Mouse (Mus musculus): ENCODE measurements around the gene AI854703. TPM values are rescaled to one million over a fixed set of nuclear protein-coding genes. Genes with fewer than 3 reads are reported as not detected.

AI854703 gene
- polyA plus RNA-seq, 1 experiment from 2014 or later = 26.9 TPM

GRCm38 (mm10) chr6:48637811-48638500 lies 11.4 kb downstream of the AI854703 start:
- Histone ChIP-seq H3K4me1 (ENCODE audit: control insufficient read depth, insufficient read depth, low read length) (no peaks in the 10 kb centered on the region), H3K4me3 (ENCODE audit: low read depth, low read length) (no peak overlapping the region), H3K4me2 (ENCODE audit: low read depth, low read length) (no peak overlapping the region), H3K27me3 (ENCODE audit: control insufficient read depth, insufficient read depth, low read length) (no peaks in the 10 kb centered on the region), H3K36me3 (ENCODE audit: control insufficient read depth, insufficient read depth, low read length) (no peaks in the 10 kb centered on the region), H3K9ac (replicated peaks; ENCODE audit: low read depth, low read length) (no peak overlapping the region), H3K27ac (ENCODE audit: low read depth, low read length) (no peak overlapping the region), H3K9me3 (ENCODE audit: control insufficient read depth, low read length) (no peaks in the 10 kb centered on the region)
- 68% methylated on average over 6 of the region's 6 CpGs for WGBS
- no peak for ATAC-seq (ENCODE audit: low read depth)

- Histone ChIP-seq H3K4me2 (ENCODE audit: low read depth, low read length) (no peak overlapping the region), H3K4me1 (ENCODE audit: control insufficient read depth, insufficient read depth, low read length) (no peaks in the 10 kb centered on the region), H3K27ac (ENCODE audit: low read depth, low read length) (no peak overlapping the region), H3K9me3 (ENCODE audit: control insufficient read depth, low read length) (no peaks in the 10 kb centered on the region), H3K36me3 (ENCODE audit: control insufficient read depth, insufficient read depth, low read length) (no peaks in the 10 kb centered on the region), H3K4me3 (ENCODE audit: low read depth, low read length) (no peak overlapping the region), H3K9ac (replicated peaks; ENCODE audit: low read depth, low read length) (no peak overlapping the region), H3K27me3 (ENCODE audit: control insufficient read depth, insufficient read depth, low read length) (no peaks in the 10 kb centered on the region)
- 87% methylated on average over 2 of the region's 2 CpGs for WGBS
- no peak for ATAC-seq (ENCODE audit: low read depth)
Observed at GRCm38 (mm10) chr6:48638553-48638952, 12.0 kb downstream of the AI854703 start.

GRCm38 (mm10) chr6:48641391-48641790 lies 14.8 kb downstream of the AI854703 start:
- Histone ChIP-seq H3K4me2 (ENCODE audit: low read depth, low read length) (no peak overlapping the region), H3K27me3 (ENCODE audit: control insufficient read depth, insufficient read depth, low read length) (no peaks in the 10 kb centered on the region), H3K27ac (ENCODE audit: low read depth, low read length) (no peak overlapping the region), H3K4me1 (ENCODE audit: control insufficient read depth, insufficient read depth, low read length) (no peaks in the 10 kb centered on the region), H3K4me3 (ENCODE audit: low read depth, low read length) (no peak overlapping the region), H3K36me3 (ENCODE audit: control insufficient read depth, insufficient read depth, low read length) (no peaks in the 10 kb centered on the region), H3K9ac (replicated peaks; ENCODE audit: low read depth, low read length) (no peak overlapping the region), H3K9me3 (ENCODE audit: control insufficient read depth, low read length) (no peaks in the 10 kb centered on the region)
- WGBS = 84% methylated on average over 6 of the region's 6 CpGs
- no peak for ATAC-seq (ENCODE audit: low read depth)

GRCm38 (mm10) chr6:48642764-48643292 lies 16.3 kb downstream of the AI854703 start:
- no peak overlapping the region for H3K9ac ChIP-seq (replicated peaks; ENCODE audit: low read depth, low read length)
- H3K4me3 ChIP-seq (ENCODE audit: low read depth, low read length) = no peak overlapping the region
- 25% methylated on average over 4 of the region's 4 CpGs for WGBS
- no peaks in the 10 kb centered on the region for H3K9me3 ChIP-seq (ENCODE audit: control insufficient read depth, low read length)
- no peaks in the 10 kb centered on the region for H3K4me1 ChIP-seq (ENCODE audit: control insufficient read depth, insufficient read depth, low read length)
- ATAC-seq (ENCODE audit: low read depth) = peak; percentile 50; the same call in 1 of the 2 replicates
- H3K4me2 ChIP-seq (ENCODE audit: low read depth, low read length) = no peak overlapping the region
- no peaks in the 10 kb centered on the region for H3K36me3 ChIP-seq (ENCODE audit: control insufficient read depth, insufficient read depth, low read length)
- H3K27ac ChIP-seq (ENCODE audit: low read depth, low read length) = no peak overlapping the region
- H3K27me3 ChIP-seq (ENCODE audit: control insufficient read depth, insufficient read depth, low read length) = no peaks in the 10 kb centered on the region

GRCm38 (mm10) chr6:48645660-48646308 lies 19.2 kb downstream of the AI854703 start:
- no peaks in the 10 kb centered on the region for H3K27me3 ChIP-seq (ENCODE audit: control insufficient read depth, insufficient read depth, low read length)
- no peak overlapping the region for H3K9ac ChIP-seq (replicated peaks; ENCODE audit: low read depth, low read length)
- ATAC-seq (ENCODE audit: low read depth) = peak; percentile 65; the same call in 1 of the 2 replicates
- H3K4me2 ChIP-seq (ENCODE audit: low read depth, low read length) = no peak overlapping the region
- H3K27ac ChIP-seq (ENCODE audit: low read depth, low read length) = no peak overlapping the region
- no peaks in the 10 kb centered on the region for H3K4me1 ChIP-seq (ENCODE audit: control insufficient read depth, insufficient read depth, low read length)
- H3K36me3 ChIP-seq (ENCODE audit: control insufficient read depth, insufficient read depth, low read length) = no peaks in the 10 kb centered on the region
- H3K9me3 ChIP-seq (ENCODE audit: control insufficient read depth, low read length) = no peaks in the 10 kb centered on the region
- H3K4me3 ChIP-seq (ENCODE audit: low read depth, low read length) = no peak overlapping the region
- 17% methylated on average over 12 of the region's 12 CpGs for WGBS

GRCm38 (mm10) chr6:48646309-48646690 lies 19.7 kb downstream of the AI854703 start:
- WGBS = 87% methylated on average over 4 of the region's 4 CpGs
- H3K4me2 ChIP-seq (ENCODE audit: low read depth, low read length) = no peak overlapping the region
- no peaks in the 10 kb centered on the region for H3K27me3 ChIP-seq (ENCODE audit: control insufficient read depth, insufficient read depth, low read length)

GRCm38 (mm10) chr6:48646995-48647394 lies 20.4 kb downstream of the AI854703 start, which contains the start of gene Gimap8:
TSS of gene Gimap8 (plus strand) at chr6:48647234.
- Histone ChIP-seq H3K9me3 (ENCODE audit: control insufficient read depth, low read length) (no peaks in the 10 kb centered on the region), H3K4me3 (ENCODE audit: low read depth, low read length) (no peak within 1 kb of the TSS), H3K27me3 (ENCODE audit: control insufficient read depth, insufficient read depth, low read length) (no peaks in the 10 kb centered on the region), H3K4me1 (ENCODE audit: control insufficient read depth, insufficient read depth, low read length) (no peaks in the 10 kb centered on the region), H3K27ac (ENCODE audit: low read depth, low read length) (no peak within 1 kb of the TSS), H3K9ac (replicated peaks; ENCODE audit: low read depth, low read length) (no peak within 1 kb of the TSS), H3K36me3 (ENCODE audit: control insufficient read depth, insufficient read depth, low read length) (no peaks in the 10 kb centered on the region), H3K4me2 (ENCODE audit: low read depth, low read length) (no peak within 1 kb of the TSS)
- no peak for ATAC-seq (ENCODE audit: low read depth)
- 42% methylated on average over 3 of the region's 3 CpGs for WGBS

More at GRCm38 (mm10) chr6:48646309-48646690, 19.7 kb downstream of the AI854703 start:
- Histone ChIP-seq H3K9me3 (ENCODE audit: control insufficient read depth, low read length) (no peaks in the 10 kb centered on the region), H3K4me1 (ENCODE audit: control insufficient read depth, insufficient read depth, low read length) (no peaks in the 10 kb centered on the region), H3K27ac (ENCODE audit: low read depth, low read length) (no peak overlapping the region), H3K4me3 (ENCODE audit: low read depth, low read length) (no peak overlapping the region), H3K9ac (replicated peaks; ENCODE audit: low read depth, low read length) (no peak overlapping the region), H3K36me3 (ENCODE audit: control insufficient read depth, insufficient read depth, low read length) (no peaks in the 10 kb centered on the region)
- no peak for ATAC-seq (ENCODE audit: low read depth)

GRCm38 (mm10) chr6:48647611-48648010 lies 21.0 kb downstream of the AI854703 start:
- Histone ChIP-seq H3K4me3 (ENCODE audit: low read depth, low read length) (no peak overlapping the region), H3K9me3 (ENCODE audit: control insufficient read depth, low read length) (no peaks in the 10 kb centered on the region), H3K27ac (ENCODE audit: low read depth, low read length) (no peak overlapping the region), H3K9ac (replicated peaks; ENCODE audit: low read depth, low read length) (no peak overlapping the region), H3K4me2 (ENCODE audit: low read depth, low read length) (no peak overlapping the region), H3K27me3 (ENCODE audit: control insufficient read depth, insufficient read depth, low read length) (no peaks in the 10 kb centered on the region), H3K4me1 (ENCODE audit: control insufficient read depth, insufficient read depth, low read length) (no peaks in the 10 kb centered on the region), H3K36me3 (ENCODE audit: control insufficient read depth, insufficient read depth, low read length) (no peaks in the 10 kb centered on the region)
- 92% methylated on average over 2 of the region's 2 CpGs for WGBS
- no peak for ATAC-seq (ENCODE audit: low read depth)

- 83% methylated on average over 4 of the region's 4 CpGs for WGBS
- H3K4me3 ChIP-seq (ENCODE audit: low read depth, low read length) = no peak overlapping the region
Observed at GRCm38 (mm10) chr6:48648779-48649178, 22.2 kb downstream of the AI854703 start.

More at GRCm38 (mm10) chr6:48648779-48649178, 22.2 kb downstream of the AI854703 start:
- no peak overlapping the region for H3K9ac ChIP-seq (replicated peaks; ENCODE audit: low read depth, low read length)
- no peaks in the 10 kb centered on the region for H3K9me3 ChIP-seq (ENCODE audit: control insufficient read depth, low read length)
- no peaks in the 10 kb centered on the region for H3K4me1 ChIP-seq (ENCODE audit: control insufficient read depth, insufficient read depth, low read length)
- H3K36me3 ChIP-seq (ENCODE audit: control insufficient read depth, insufficient read depth, low read length) = no peaks in the 10 kb centered on the region
- no peak overlapping the region for H3K4me2 ChIP-seq (ENCODE audit: low read depth, low read length)
- no peak overlapping the region for H3K27ac ChIP-seq (ENCODE audit: low read depth, low read length)
- H3K27me3 ChIP-seq (ENCODE audit: control insufficient read depth, insufficient read depth, low read length) = no peaks in the 10 kb centered on the region
- no peak for ATAC-seq (ENCODE audit: low read depth)
